Mouse (Mus musculus) retina, postnatal 7 days (tissue): Measurements from ENCODE around the gene Tinf2.

ENCODE experiments used
- DNase-seq: peaks from one replicate; pipeline ENCODE4 v3.0.0-alpha.2; 2012; ENCODE audit warnings: low read depth, low spot score

Gene Tinf2

GRCm38 (mm10) chr14:55706051-55706600 lies 24.5 kb upstream of the Tinf2 start:
- no peak for DNase-seq

- DNase-seq = no peak
Observed at GRCm38 (mm10) chr14:55702761-55703160, 21.1 kb upstream of the Tinf2 start.

DNA sequence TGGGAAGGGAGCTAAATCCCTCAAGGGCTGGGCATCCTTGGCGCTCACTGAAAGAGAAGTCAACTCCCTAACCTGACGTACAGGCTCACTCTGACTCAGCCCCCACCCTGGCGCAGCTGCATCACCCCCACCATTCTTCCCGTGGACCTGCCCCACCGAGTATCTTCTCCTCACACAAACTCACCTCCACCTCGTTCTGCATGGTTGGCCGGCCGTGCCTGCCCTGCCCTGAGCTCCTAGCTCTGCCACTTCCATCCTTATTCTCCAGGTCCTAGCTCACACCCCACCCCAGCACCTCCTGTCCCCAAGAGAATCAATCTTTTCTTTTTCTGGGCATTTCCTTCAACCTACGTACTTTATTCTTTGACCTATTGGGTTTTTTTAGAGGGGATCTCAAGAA lies 19.5 kb upstream of the Tinf2 start:
- DNase-seq = no peak

GRCm38 (mm10) chr14:55697226-55697625 lies 15.6 kb upstream of the Tinf2 start:
- no peak for DNase-seq

GRCm38 (mm10) chr14:55689433-55689832 lies 7.8 kb upstream of the Tinf2 start:
- DNase-seq = no peak

GRCm38 (mm10) chr14:55682118-55682493 lies 486 bp upstream of the Tinf2 start:
- no peak for DNase-seq

DNA sequence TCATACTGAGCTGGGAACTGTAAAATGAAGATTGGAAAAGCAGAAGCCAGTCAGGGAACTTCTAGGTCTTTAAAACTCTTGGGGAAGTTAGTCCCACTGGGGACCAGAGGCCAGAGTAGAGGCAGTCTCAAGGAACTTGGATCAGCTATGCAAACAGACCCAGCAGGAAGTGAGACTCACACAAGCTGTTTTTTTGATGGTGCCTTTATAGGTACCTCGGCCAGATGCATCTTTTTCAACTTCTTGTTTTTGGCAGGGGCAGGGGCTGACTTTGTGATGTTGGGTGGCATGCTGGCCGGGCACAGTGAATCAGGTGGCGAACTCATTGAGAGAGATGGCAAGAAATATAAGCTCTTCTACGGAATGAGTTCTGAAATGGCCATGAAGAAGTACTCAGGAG lies 4.0 kb downstream of the Tinf2 start:
- DNase-seq = no peak

- DNase-seq = no peak
Observed at GRCm38 (mm10) chr14:55672741-55673060, 8.9 kb downstream of the Tinf2 start.

DNA sequence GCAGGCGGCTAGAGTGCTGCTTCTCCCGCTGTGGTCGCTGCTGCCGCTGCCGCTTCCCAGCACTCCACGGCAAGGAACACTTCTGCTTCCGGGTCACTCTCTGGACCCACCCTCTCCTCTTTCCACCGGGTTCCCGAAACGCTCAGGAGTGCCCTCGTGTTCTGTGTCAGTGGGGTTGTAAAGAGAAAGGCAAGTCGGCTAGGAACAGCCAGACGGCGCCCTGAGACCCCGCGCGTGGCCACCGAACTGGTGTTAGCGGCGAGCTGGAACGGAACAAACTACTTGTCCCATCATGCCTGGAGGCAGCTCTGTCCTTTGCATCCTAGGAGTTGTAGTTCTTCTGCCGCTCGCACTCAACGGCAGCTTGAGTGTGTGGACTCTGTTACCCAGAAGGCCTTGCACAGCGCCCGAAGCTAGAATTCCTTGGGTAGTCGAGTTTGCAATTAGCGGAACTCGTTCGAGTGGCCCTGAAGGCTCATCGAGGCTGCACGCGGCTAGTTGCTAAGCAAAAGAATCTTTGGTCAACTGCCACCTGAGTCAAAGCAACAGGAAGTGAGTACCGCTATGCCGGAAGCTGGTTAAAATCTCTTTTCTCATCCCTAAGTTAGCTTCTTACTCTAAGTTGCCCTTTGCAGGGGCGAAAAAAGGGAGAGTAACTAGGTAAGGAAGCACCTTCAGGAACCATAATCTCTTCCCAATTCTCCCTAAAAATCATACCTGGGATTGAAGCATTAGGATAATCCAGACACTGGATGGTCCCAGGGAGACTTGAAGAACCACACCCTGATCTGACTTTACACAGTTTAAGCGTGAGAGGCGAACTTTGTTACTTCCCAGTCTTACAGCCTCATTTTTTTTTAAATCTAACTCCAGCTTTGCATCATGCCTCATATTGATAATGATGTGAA lies 9.5 kb downstream of the Tinf2 start, which contains the start of the genes Gmpr2 and Nedd8:
TSS of gene Gmpr2 (plus strand) at position 109 of the 908 bp plus-strand sequence.
TSS of gene Nedd8 (minus strand) at position 292 of the 908 bp plus-strand sequence.
- peak; percentile 81 for DNase-seq

DNA sequence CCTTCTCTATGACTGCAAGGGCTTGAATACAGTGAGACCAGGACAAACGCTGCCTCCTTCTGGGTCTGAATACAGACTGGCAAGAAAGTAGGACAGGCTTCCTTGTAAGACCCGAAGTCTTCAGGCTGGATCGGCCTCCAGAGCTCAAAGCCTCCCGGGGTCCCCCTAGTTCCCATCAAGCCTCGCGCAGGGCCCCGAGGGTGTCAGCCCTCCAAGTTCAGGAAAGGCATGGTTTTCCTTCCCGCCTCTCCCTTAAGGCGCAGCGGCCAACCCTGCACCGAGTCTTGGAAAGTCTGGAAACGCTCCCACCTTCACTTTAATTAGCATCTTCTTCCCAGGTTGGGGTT lies 10.2 kb downstream of the Tinf2 start:
- no peak for DNase-seq

DNA sequence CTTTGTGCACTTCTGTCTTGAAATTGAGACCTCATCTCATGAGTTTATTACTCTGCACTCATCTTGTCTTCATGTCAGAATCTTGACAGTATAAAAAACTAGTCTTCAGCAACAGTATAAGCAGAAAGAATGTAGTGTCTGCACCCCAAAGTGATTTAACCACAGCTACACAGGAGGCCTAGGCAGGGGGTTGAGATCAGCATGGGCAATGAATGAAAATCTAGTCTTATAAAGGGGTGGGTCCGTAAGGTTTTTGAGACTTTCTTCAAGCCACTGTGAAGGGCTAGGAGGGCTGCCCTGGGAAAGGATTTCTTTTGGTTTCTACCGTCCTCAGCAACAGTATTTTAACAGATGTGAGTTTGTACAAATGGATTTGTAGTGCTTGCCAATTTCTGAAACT lies 21.0 kb downstream of the Tinf2 start:
- DNase-seq = no peak

GRCm38 (mm10) chr14:55659960-55660573 lies 21.6 kb downstream of the Tinf2 start, which contains the start of gene Mdp1:
Gene Mdp1 (minus strand): TSS chr14:55660508.
- DNase-seq = peak; percentile 84

- DNase-seq = no peak
Observed at GRCm38 (mm10) chr14:55658011-55658410, 23.6 kb downstream of the Tinf2 start.

- no peak for DNase-seq
Observed at GRCm38 (mm10) chr14:55656935-55657334, 24.7 kb downstream of the Tinf2 start.

DNA sequence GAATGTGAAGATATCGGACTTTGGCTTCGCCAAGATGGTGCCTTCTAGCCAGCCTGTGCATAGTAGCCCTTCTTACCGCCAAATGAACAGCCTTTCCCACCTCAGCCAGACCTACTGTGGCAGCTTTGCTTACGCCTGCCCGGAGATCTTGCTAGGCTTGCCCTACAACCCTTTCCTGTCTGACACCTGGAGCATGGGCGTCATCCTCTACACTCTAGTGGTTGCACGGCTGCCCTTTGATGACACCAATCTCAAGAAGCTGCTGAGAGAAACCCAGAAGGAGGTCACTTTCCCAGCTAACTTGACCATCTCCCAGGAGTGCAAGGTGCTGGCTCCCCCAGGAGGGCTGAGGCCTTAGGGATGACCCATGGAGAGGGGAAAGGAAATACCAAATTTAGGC lies 30.1 kb downstream of the Tinf2 start:
- no peak for DNase-seq

DNA sequence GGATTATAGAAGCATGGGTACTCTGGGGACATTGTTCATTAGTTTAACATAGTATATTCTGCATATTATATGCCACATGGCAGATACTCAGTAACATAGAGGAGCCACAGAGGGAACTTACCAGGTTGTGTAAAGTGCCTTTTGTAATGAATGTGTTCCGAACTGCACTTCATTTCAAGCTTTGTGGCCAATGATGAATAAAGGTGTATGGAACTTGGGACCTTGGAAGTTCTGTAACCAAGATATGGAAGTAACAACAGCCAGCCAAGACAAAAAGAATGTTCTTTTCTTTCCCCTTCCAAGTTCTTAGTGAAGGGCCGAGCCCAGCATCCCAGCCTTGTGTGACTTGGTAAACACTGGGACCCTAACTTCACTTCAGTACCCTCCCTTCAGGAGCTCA lies 31.7 kb downstream of the Tinf2 start, which contains the start of gene Tssk4:
TSS of gene Tssk4 (plus strand) at position 301 of the 400 bp plus-strand sequence.
- no peak for DNase-seq

- no peak for DNase-seq
Observed at GRCm38 (mm10) chr14:55644261-55644888, 37.2 kb downstream of the Tinf2 start.

DNA sequence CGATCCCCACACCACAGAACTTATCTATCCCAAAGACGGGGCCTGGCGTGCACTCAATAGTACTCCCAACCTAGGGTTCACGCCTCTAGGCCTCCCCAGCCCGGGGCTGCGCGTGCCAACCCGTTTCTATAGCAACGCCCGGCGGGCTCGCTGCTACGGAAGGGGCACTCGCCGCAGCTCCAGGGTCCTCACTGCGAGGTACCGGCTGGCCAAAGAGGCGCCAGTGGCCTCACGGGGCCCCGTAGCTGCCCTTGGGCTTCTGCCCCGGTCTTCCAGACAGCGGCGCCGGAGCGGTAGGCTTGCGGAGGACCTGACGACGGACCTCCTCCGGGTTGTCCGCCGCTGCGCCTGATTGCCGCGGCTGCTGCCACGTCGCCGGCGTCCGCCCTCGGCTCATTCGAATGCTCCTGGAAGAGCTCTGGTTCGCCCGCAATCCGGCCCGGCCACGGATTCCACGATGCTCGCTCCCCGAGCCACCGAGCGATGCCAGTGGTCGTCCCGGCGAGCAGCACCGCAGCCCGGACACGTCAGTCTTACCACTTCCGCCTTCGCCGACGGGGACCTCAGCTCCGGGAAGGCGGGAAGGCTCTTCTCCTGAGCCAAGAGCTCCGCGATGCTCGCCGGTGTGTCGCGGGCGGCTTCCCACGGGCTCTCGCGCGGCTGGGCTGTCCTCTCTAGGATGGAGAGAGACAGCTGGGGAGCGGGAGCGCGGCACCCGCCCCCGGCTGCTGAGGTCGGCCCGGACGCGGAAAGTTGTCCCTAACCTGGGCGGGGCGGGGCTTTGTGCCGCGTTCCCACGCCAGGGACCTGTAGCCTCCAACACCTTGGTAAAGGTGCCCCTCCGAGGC lies 38.3 kb downstream of the Tinf2 start, which contains the start of gene Tm9sf1:
TSS of gene Tm9sf1 (minus strand) at position 747 of the 848 bp plus-strand sequence.
- peak; percentile 68 for DNase-seq

DNA sequence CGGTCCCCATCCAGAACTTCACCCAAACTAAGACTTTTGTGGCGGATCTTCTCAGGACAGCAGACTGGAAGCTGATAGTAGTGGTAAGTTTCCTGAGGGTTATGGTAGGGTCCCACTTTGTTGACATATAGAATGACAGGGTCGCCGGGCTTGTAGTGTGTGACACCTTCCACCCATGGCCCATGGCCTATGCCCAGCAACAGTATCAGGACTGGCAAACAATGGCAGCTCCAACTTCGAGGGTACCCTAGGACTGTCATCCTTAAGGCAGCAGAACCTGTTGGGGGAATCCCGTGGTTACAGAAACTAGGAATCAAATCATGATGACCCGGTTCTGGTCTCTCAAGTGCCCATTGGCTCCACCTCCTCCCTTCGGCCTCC lies 39.0 kb downstream of the Tinf2 start:
- no peak for DNase-seq

GRCm38 (mm10) chr14:55641291-55641690 lies 40.3 kb downstream of the Tinf2 start:
- no peak for DNase-seq

- DNase-seq = no peak
Observed at GRCm38 (mm10) chr14:55640816-55641215, 40.8 kb downstream of the Tinf2 start.
